Mouse (Mus musculus) layer of hippocampus, adult 8-10 months (tissue): ENCODE measurements around the gene P3h1. TPM values are rescaled to one million over a fixed set of nuclear protein-coding genes. Genes with fewer than 3 reads are reported as not detected.
"Not testable (repeated sequence)": the region's sequence is repeated elsewhere in the genome, so short reads cannot be mapped to it uniquely, and the experiment has no call there.

Experiments
- DNase-seq, 2 experiments: peaks; one replicate each; pipeline ENCODE4 v3.0.0; 2022; ENCODE audit warnings: low spot score in 2 of 2
- total RNA-seq, 4 experiments: library from RNA; stranded (reverse); gene quantifications; 2 replicates each; pipeline ENCODE4 v1.2.4; 2022

Gene P3h1
- total RNA-seq, 4 experiments from 2014 or later = 9.7 to 13.7 (median 11.7) TPM

GRCm38 (mm10) chr4:119274627-119275026 lies 41.9 kb downstream of the P3h1 start:
- no peak for DNase-seq

GRCm38 (mm10) chr4:119275226-119275625 lies 42.5 kb downstream of the P3h1 start:
- no peak for DNase-seq

- DNase-seq = no peak
These were observed 43.0 kb downstream of the P3h1 start for GRCm38 (mm10) chr4:119275726-119276125.

GRCm38 (mm10) chr4:119278784-119279183 lies 46.1 kb downstream of the P3h1 start:
- DNase-seq = not testable (repeated sequence)

GRCm38 (mm10) chr4:119284861-119285260 lies 52.1 kb downstream of the P3h1 start:
- no peak for DNase-seq

GRCm38 (mm10) chr4:119285336-119285735 lies 52.6 kb downstream of the P3h1 start:
- DNase-seq = no peak

GRCm38 (mm10) chr4:119291921-119292320 lies 59.2 kb downstream of the P3h1 start:
- no peak for DNase-seq

- peak; percentile 40 to 50 for DNase-seq
These were observed 60.3 kb downstream of the P3h1 start for GRCm38 (mm10) chr4:119292771-119293573.

GRCm38 (mm10) chr4:119293574-119294258 lies 61.0 kb downstream of the P3h1 start:
- peak in 1 of 2 experiments; percentile 8 for DNase-seq

GRCm38 (mm10) chr4:119294415-119295133 lies 61.9 kb downstream of the P3h1 start, which contains the start of gene Ybx1:
Gene Ybx1 (minus strand): TSS chr4:119294604.
- peak; percentile 99 to 100 for DNase-seq

GRCm38 (mm10) chr4:119295134-119295453 lies 62.4 kb downstream of the P3h1 start:
- no peak for DNase-seq

- DNase-seq = no peak
These were observed 64.6 kb downstream of the P3h1 start for GRCm38 (mm10) chr4:119297361-119297760.

Other genes with a start within 250 kb of the P3h1 start
- 10 to 100 TPM; 86.4 to 96.6 (median 91.0) TPM for gene Slc2a1, start 124.2 kb upstream of the P3h1 start, total RNA-seq
- 10 to 100 TPM in 1 of 4 experiments, 1 to 10 TPM in 3; 5.8 to 10.9 (median 7.5) TPM for gene Zfp691, start 58.7 kb upstream of the P3h1 start, total RNA-seq
- under 1 TPM; 0.23 to 0.54 (median 0.28) TPM for gene Ermap, start 42.9 kb upstream of the P3h1 start, total RNA-seq
- 10 to 100 TPM; 15.4 to 21.1 (median 16.3) TPM for gene Svbp, start 37.6 kb upstream of the P3h1 start, total RNA-seq
- gene Tmem269, start 14.7 kb upstream of the P3h1 start, total RNA-seq = 1 to 10 TPM in 1 of 4 experiments, under 1 TPM in 3; 0.37 to 1.0 (median 0.63) TPM
- gene AU022252, start 203 bp upstream of the P3h1 start, total RNA-seq = 10 to 100 TPM; 23.1 to 32.9 (median 25.6) TPM
- gene Cldn19, start 22.5 kb downstream of the P3h1 start, total RNA-seq = under 1 TPM; 0.18 to 0.41 (median 0.27) TPM
- gene Ybx1, start 61.7 kb downstream of the P3h1 start, total RNA-seq = 100 to 1,000 TPM; 198 to 253 (median 227) TPM
- gene Ppih, start 87.6 kb downstream of the P3h1 start, total RNA-seq = 10 to 100 TPM; 16.9 to 23.9 (median 22.6) TPM
- gene Ccdc30, start 182.6 kb downstream of the P3h1 start, total RNA-seq = 10 to 100 TPM; 20.5 to 25.5 (median 22.6) TPM
- 1 to 10 TPM; 3.9 to 8.8 (median 5.9) TPM for gene Ppcs, start 189.5 kb downstream of the P3h1 start, total RNA-seq
- gene Zmynd12, start 189.9 kb downstream of the P3h1 start, total RNA-seq = under 1 TPM in 3 of 4 experiments, not detected in 1; 0.48 to 0.94 (median 0.55) TPM